10 mouse cellular contexts compared by ENCODE assay signal in the genomic region with DNA sequence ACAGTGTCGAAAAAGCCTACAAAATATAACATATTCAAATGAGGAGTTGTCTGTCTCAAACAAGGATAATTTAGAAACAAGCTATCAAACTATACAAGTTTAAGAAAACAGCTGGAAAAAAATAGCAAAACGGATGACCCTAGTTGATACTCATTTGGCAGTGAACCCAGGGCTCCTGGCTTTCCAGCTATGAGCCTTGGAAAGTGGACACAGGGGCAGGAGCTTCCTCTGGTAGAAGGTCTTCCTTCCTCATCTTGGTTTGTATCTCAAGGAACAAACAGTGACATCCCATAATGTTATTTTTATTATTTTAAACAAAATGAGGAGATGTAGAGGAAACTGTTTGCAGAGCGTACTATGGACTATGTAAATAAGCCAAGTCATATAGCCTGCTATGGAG.
"Had no signal": no experiment of that assay in that cellular context is flagged by ENCODE, and none has a peak within 500 bp of the region (broad histone marks: within the 10 kb centered on the region; RNA-seq: fewer than 3 reads in every experiment).

No protein-coding gene starts in this region.

- DNase-seq: gastrocnemius, adult 2 months; gastrocnemius, postnatal 10 days; gastrocnemius, postnatal 36 days; heart, adult 2 months; heart, postnatal 14 days; heart, postnatal 36 days; kidney, adult 11 months; layer of hippocampus, adult 9-11 months; layer of hippocampus, postnatal 36 days; left cerebral cortex, postnatal 4 days had no signal
